Mouse (Mus musculus) cortical plate, adult 2 months (tissue): ENCODE measurements around the gene Rnase1. TPM values are rescaled to one million over a fixed set of nuclear protein-coding genes. Genes with fewer than 3 reads are reported as not detected.
"Not testable (repeated sequence)": the region's sequence is repeated elsewhere in the genome, so short reads cannot be mapped to it uniquely, and the experiment has no call there.

Experiments
- H3K27ac ChIP-seq: fragments of 200-500 bp; 2 replicates; pipeline ENCODE4 v1.5.1; 2012; ENCODE audit warnings: low read length, control low read depth, inconsistent platforms; ENCODE audit not compliant: insufficient read depth
- H3K4me1 ChIP-seq: fragments of 200-500 bp; 2 replicates; pipeline ENCODE4 v1.6.1; 2011; ENCODE audit warnings: low read length; ENCODE audit not compliant: control insufficient read depth, insufficient read depth
- H3K4me3 ChIP-seq: fragments of 200-500 bp; 2 replicates; pipeline ENCODE4 v1.5.1; 2011; ENCODE audit warnings: mild to moderate bottlenecking, low read length, control low read depth; ENCODE audit not compliant: insufficient read depth
- CTCF ChIP-seq: fragments of 200-500 bp; IDR thresholded peaks from 2 replicates; pipeline ENCODE4 v1.5.1; 2011; ENCODE audit warnings: mild to moderate bottlenecking, control low read depth, low read length; ENCODE audit not compliant: insufficient read depth; ENCODE audit errors: extremely low read depth
- POLR2A ChIP-seq: fragments of 200-500 bp; IDR thresholded peaks from 2 replicates; pipeline ENCODE4 v1.6.1; 2011; ENCODE audit warnings: mild to moderate bottlenecking, low read length, control low read depth; ENCODE audit not compliant: insufficient read depth; ENCODE audit errors: extremely low read depth
- polyA plus RNA-seq: library from polyadenylated mRNA; depleted of rRNA; stranded (reverse); fragments of >200 nt; gene quantifications from 2 replicates; pipeline ENCODE4 v1.2.3, GENCODE M21; 2012; rRNA removed

Rnase1 gene
- polyA plus RNA-seq = 2.2 and 2.4 TPM in 2 replicates

DNA sequence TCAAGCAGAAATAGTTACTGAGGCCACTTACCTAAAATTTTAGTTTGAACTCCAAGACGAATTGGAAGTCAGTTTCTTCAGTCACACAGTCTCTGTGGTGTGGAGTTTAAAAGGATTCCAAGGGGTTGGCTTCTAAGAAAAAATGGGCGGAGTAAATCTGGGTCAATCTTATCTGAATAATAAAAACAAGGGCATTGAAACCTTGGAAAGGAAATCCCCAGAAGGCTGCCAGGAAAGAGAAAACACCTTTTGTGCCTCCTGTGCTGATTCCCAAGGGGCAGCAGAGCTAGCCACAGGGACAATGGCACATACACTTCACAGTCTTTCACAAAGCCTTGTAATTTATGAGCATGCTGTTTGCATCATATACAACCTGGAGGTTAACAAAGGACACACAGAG, at the start of gene Rnase1:
Gene Rnase1 (minus strand): TSS at position 101 of the 400 bp plus-strand sequence.
- H3K4me1 ChIP-seq = no peaks in the 10 kb centered on the region
- H3K27ac ChIP-seq = no peak within 1 kb of the TSS
- no peak within 1 kb of the TSS for H3K4me3 ChIP-seq

DNA sequence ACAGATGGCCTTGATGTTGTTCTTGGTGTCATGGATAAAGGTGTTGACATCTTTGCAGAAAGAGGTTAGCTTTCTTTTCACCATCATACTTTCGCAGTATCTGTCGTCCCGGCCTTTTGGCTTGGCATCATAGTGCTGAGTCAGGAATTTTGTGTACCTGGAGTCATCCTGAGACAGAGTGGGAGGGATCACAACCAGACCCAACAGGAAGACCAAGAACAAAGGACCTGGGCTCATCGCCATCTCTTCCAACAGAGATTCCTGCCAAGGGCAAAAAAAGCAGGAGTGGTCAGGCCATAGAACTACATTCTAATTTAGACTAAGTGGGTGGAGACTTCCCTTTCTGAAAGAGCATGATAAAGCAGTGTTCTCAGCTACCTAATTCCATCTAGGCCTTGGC, 49.1 kb upstream of the Rnase1 start:
- Histone ChIP-seq H3K4me1 (no peaks in the 10 kb centered on the region), H3K27ac (no peak overlapping the region), H3K4me3 (no peak overlapping the region)
- TF ChIP-seq CTCF = no peak
- no peak for TF ChIP-seq POLR2A

More for the DNA sequence above, at the start of gene Rnase1:
- TF ChIP-seq POLR2A (no peak), CTCF (no peak)

- not testable (repeated sequence) for H3K4me3 ChIP-seq, H3K4me1 ChIP-seq, H3K27ac ChIP-seq
Measured at GRCm38 (mm10) chr14:51181051-51181450, 34.5 kb upstream of the Rnase1 start.

DNA sequence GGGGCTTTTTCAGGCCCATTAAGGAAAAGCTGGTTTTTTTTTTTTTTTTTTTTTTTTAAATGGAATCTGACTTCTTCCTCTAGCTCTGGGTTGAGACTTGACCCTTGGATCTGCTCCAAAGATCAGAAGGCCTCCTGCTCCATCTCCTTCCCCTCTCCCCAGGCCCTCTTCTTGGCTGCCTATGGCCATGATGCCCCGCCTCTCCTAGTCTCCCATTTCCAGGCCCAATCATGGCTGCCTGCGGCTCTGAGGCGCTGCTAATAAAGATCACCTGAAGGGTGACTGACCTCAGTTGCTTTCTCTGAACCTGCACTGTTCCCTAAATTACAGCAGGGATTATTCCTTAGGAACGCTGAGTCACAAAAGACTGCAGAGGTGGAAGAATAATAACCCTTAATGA, 27.3 kb upstream of the Rnase1 start:
- no peak overlapping the region for H3K4me3 ChIP-seq
- TF ChIP-seq POLR2A = no peak
- TF ChIP-seq CTCF = no peak
- no peaks in the 10 kb centered on the region for H3K4me1 ChIP-seq
- no peak overlapping the region for H3K27ac ChIP-seq

GRCm38 (mm10) chr14:51172947-51173346, 26.4 kb upstream of the Rnase1 start:
- not testable (repeated sequence) for H3K4me3 ChIP-seq, H3K27ac ChIP-seq, H3K4me1 ChIP-seq

DNA sequence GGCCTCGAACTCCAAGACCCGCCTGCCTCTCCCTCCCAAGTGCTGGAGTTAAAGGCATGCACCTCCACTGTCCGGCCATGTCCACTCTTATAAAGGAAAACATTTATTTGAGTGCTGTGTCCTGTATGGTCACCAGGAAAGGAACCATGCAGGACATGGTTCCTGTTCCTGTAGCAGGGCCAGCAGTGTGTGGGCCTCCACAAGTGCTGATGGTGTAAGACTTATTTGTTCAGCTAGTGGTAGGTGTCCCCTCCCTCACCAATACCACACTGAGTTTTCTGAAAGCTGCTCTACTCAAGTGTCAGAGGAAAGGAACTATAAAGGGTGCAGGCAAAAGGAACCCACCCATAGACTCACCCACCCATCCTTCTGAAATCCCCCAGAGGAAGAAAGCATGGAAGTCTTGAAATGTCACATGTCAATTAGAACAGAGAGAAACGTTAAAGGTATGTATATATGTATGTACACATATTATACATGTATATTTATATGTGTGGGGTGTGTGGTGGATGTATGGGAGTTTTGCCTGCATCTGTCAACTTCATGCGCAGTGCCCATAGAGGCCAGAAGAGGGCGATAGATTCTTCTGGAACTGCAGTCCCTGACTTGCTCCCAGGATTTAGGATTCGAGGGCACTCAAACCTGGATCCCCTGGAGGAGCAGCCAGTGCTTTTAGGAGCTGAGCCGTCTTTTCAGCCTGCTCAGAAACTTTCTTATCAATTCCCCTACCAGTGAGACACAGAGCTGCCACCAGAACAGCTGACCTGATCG, 25.7 kb upstream of the Rnase1 start:
- TF ChIP-seq CTCF = peak; percentile 53; the same call in 1 of the 2 replicates
- not testable (repeated sequence) for H3K4me3 ChIP-seq, H3K27ac ChIP-seq, H3K4me1 ChIP-seq

- TF ChIP-seq POLR2A (no peak), CTCF (no peak)
- Histone ChIP-seq H3K4me1 (no peaks in the 10 kb centered on the region), H3K4me3 (no peak overlapping the region), H3K27ac (no peak overlapping the region)
Measured at GRCm38 (mm10) chr14:51166068-51166467, 19.5 kb upstream of the Rnase1 start.

GRCm38 (mm10) chr14:51165435-51165834, 18.9 kb upstream of the Rnase1 start:
- Histone ChIP-seq H3K27ac (no peak overlapping the region), H3K4me3 (no peak overlapping the region), H3K4me1 (no peaks in the 10 kb centered on the region)
- TF ChIP-seq CTCF = no peak
- TF ChIP-seq POLR2A = no peak

DNA sequence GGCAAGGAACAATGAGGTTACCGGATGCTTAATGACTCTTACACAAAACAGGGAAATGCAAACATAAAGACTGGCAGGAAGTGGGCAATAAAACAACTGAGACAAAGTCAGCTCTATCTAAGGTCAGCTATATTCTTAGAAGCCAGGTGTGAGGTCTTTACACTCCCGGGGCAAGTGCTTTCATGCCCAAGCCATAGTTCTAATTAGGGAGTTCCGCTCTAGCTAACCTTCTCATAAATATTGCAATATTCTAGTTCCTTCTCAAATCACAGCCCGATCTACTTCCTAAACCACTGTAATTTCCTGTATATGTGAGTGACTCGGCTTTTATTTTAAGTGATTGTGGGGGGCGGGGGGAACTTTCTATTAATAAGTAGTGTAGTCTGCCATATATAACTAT, 16.7 kb upstream of the Rnase1 start:
- not testable (repeated sequence) for H3K27ac ChIP-seq

DNA sequence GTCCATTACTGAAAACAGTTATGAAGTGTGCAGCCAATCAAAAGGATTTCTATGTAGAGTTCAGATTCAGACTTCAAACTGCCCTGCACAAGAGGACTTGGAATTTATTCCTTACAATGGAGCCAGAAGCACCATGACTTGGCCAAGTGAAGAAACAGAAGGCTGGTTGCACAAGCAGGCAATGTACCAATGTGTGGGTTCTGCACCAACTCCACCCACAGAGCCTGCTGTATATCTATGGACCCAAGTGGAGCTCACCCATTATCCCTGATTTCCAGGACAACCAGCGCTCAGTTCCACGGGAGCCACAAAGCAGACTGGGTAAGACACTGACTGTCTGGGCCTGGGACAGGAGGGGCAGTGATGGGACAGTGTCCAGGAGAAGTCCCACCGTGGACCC, 15.4 kb upstream of the Rnase1 start, which contains the start of gene Rnase2b:
Gene Rnase2b (plus strand): TSS at position 285 of the 400 bp plus-strand sequence.
- not testable (repeated sequence) for H3K27ac ChIP-seq, H3K4me3 ChIP-seq, H3K4me1 ChIP-seq

More for the DNA sequence above, 16.7 kb upstream of the Rnase1 start:
- not testable (repeated sequence) for H3K4me3 ChIP-seq, H3K4me1 ChIP-seq

GRCm38 (mm10) chr14:51157072-51157471, 10.5 kb upstream of the Rnase1 start:
- H3K27ac ChIP-seq = no peak overlapping the region
- TF ChIP-seq CTCF (no peak), POLR2A (no peak)

More at GRCm38 (mm10) chr14:51157072-51157471, 10.5 kb upstream of the Rnase1 start:
- Histone ChIP-seq H3K4me3 (no peak overlapping the region), H3K4me1 (no peaks in the 10 kb centered on the region)
